Mouse (Mus musculus) gastrocnemius, adult 2 months (tissue): ENCODE measurements around the gene Tekt1. TPM values are rescaled to one million over a fixed set of nuclear protein-coding genes. Genes with fewer than 3 reads are reported as not detected.
A peak's percentile ranks its signal among the peaks of the same experiment; 100 is the strongest.

Experiments
- DNase-seq: peaks from one replicate; pipeline ENCODE4 v3.0.0; 2022
- H3K27ac ChIP-seq: fragments of 200-600 bp; 2 replicates; pipeline ENCODE4 v1.8.1; 2022; ENCODE audit warnings: mild to moderate bottlenecking
- H3K4me3 ChIP-seq: fragments of 200-600 bp; 2 replicates; pipeline ENCODE4 v1.8.1; 2022; ENCODE audit warnings: mild to moderate bottlenecking, moderate library complexity
- CTCF ChIP-seq: fragments of 200-600 bp; IDR thresholded peaks from 2 replicates; pipeline ENCODE4 v1.8.1; 2022; ENCODE audit warnings: antibody characterized with exemption, mild to moderate bottlenecking, moderate library complexity
- intact Hi-C: fragments of 180-260 bp; cut with DNase I; formaldehyde crosslinking; loops from one replicate; pipeline ENCODE4 v1.15.1; 2025
- total RNA-seq, 2 experiments: library from RNA; stranded (reverse); gene quantifications; 2 replicates each; pipeline ENCODE4 v1.2.3; 2021

The Tekt1 gene
- total RNA-seq, 2 experiments from 2014 or later = 0.33 to 2.6 TPM

GRCm38 (mm10) chr11:72378222-72378621 lies 16.0 kb upstream of the Tekt1 start:
- intact Hi-C loops = no loop called here
- no peak for TF ChIP-seq CTCF
- Histone ChIP-seq H3K27ac (peak overlapping the region; percentile 89), H3K4me3 (no peak overlapping the region)
- DNase-seq = peak; percentile 81

- peak overlapping the region; percentile 89 for H3K27ac ChIP-seq
- no peak for DNase-seq
- no peak overlapping the region for H3K4me3 ChIP-seq
- no peak for TF ChIP-seq CTCF
- intact Hi-C loops = no loop called here
These were observed 14.3 kb upstream of the Tekt1 start for GRCm38 (mm10) chr11:72376562-72376961.

GRCm38 (mm10) chr11:72369904-72370672 lies 7.8 kb upstream of the Tekt1 start:
- intact Hi-C loops = loop anchor here (1.0 kb wide), 1 partner anchor 58 kb away; no protein-coding TSS in a partner anchor
- Histone ChIP-seq H3K4me3 (peak overlapping the region; percentile 44), H3K27ac (peak overlapping the region; percentile 83)
- peak; percentile 60 for TF ChIP-seq CTCF
- peak; percentile 68 for DNase-seq

- DNase-seq = peak; percentile 58
- intact Hi-C loops = no loop called here
These were observed 5.9 kb upstream of the Tekt1 start for GRCm38 (mm10) chr11:72367934-72368674.

GRCm38 (mm10) chr11:72366126-72366525 lies 3.9 kb upstream of the Tekt1 start:
- intact Hi-C loops = no loop called here
- Histone ChIP-seq H3K4me3 (no peak overlapping the region), H3K27ac (no peak overlapping the region)
- DNase-seq = no peak
- no peak for TF ChIP-seq CTCF

More at GRCm38 (mm10) chr11:72367934-72368674, 5.9 kb upstream of the Tekt1 start:
- Histone ChIP-seq H3K27ac (peak overlapping the region; percentile 72), H3K4me3 (peak overlapping the region; percentile 15)
- TF ChIP-seq CTCF = no peak

GRCm38 (mm10) chr11:72364526-72364925 lies 2.3 kb upstream of the Tekt1 start:
- TF ChIP-seq CTCF = no peak
- H3K4me3 ChIP-seq = no peak overlapping the region
- DNase-seq = no peak
- no peak overlapping the region for H3K27ac ChIP-seq
- intact Hi-C loops = no loop called here

- intact Hi-C loops = no loop called here
- no peak for DNase-seq
- Histone ChIP-seq H3K4me3 (no peak overlapping the region), H3K27ac (no peak overlapping the region)
- no peak for TF ChIP-seq CTCF
These were observed 1.4 kb upstream of the Tekt1 start for GRCm38 (mm10) chr11:72363523-72364240.

- no peak for TF ChIP-seq CTCF
- peak overlapping the region; percentile 46 for H3K27ac ChIP-seq
- intact Hi-C loops = no loop called here
- H3K4me3 ChIP-seq = peak overlapping the region; percentile 69
- DNase-seq = peak; percentile 60
These were observed 576 bp downstream of the Tekt1 start for GRCm38 (mm10) chr11:72361385-72362346.

- intact Hi-C loops = loop anchor here (1.0 kb wide), 1 partner anchor 73 kb away; no protein-coding TSS in a partner anchor
- Histone ChIP-seq H3K27ac (peak overlapping the region; percentile 70), H3K4me3 (peak overlapping the region; percentile 59)
- peak; percentile 96 for TF ChIP-seq CTCF
- peak; percentile 89 for DNase-seq
These were observed 7.1 kb downstream of the Tekt1 start for GRCm38 (mm10) chr11:72354971-72355728.

GRCm38 (mm10) chr11:72353186-72353585 lies 9.1 kb downstream of the Tekt1 start:
- DNase-seq = no peak
- intact Hi-C loops = no loop called here
- H3K27ac ChIP-seq = no peak overlapping the region
- H3K4me3 ChIP-seq = no peak overlapping the region
- no peak for TF ChIP-seq CTCF

GRCm38 (mm10) chr11:72352272-72352671 lies 10.0 kb downstream of the Tekt1 start:
- H3K4me3 ChIP-seq = no peak overlapping the region
- intact Hi-C loops = no loop called here
- no peak for TF ChIP-seq CTCF
- H3K27ac ChIP-seq = peak overlapping the region; percentile 50; the same call in 1 of the 2 replicates
- no peak for DNase-seq
